Mouse (Mus musculus) thymus, postnatal 0 days (tissue): Measurements from ENCODE around the gene Hils1. TPM values are rescaled to one million over a fixed set of nuclear protein-coding genes. Genes with fewer than 3 reads are reported as not detected.

Experiments
- DNase-seq: peaks from one replicate; pipeline ENCODE4 v3.0.0-alpha.2; 2015; ENCODE audit warnings: low spot score
- polyA plus RNA-seq: library from polyadenylated mRNA; unstranded; fragments of >200 nt; fragmentation: Nextera tagmentation; extraction: Ambion mirVana; gene quantifications from 2 replicates; pipeline ENCODE4 v1.2.1, GENCODE M21; 2015

Gene Hils1
- polyA plus RNA-seq, 1 experiment from 2014 or later: not detected

GRCm38 (mm10) chr11:94988780-94989561 lies 21.6 kb downstream of the Hils1 start:
- DNase-seq: peak; percentile 2

- peak; percentile 87 for DNase-seq
Observed at GRCm38 (mm10) chr11:94989562-94990017, 22.2 kb downstream of the Hils1 start.

- no peak for DNase-seq
Observed at GRCm38 (mm10) chr11:94990102-94990748, 22.8 kb downstream of the Hils1 start.

- peak; percentile 88 for DNase-seq
Observed at GRCm38 (mm10) chr11:94990749-94991577, 23.6 kb downstream of the Hils1 start, which contains the start of gene Ppp1r9b. Gene Ppp1r9b, plus strand, starts transcription at chr11:94991035.

- peak; percentile 57 for DNase-seq
Observed at GRCm38 (mm10) chr11:94991641-94992479, 24.5 kb downstream of the Hils1 start.

GRCm38 (mm10) chr11:94992480-94992753 lies 25.0 kb downstream of the Hils1 start:
- DNase-seq: peak; percentile 18

GRCm38 (mm10) chr11:94992754-94993606 lies 25.6 kb downstream of the Hils1 start:
- DNase-seq: peak; percentile 39

- peak; percentile 2 for DNase-seq
Observed at GRCm38 (mm10) chr11:94994208-94994814, 26.9 kb downstream of the Hils1 start.

- DNase-seq: peak; percentile 7
Observed at GRCm38 (mm10) chr11:94994947-94995772, 27.8 kb downstream of the Hils1 start.

- DNase-seq: no peak
Observed at GRCm38 (mm10) chr11:94996101-94996500, 28.7 kb downstream of the Hils1 start.

GRCm38 (mm10) chr11:94996984-94997383 lies 29.6 kb downstream of the Hils1 start:
- DNase-seq: no peak

GRCm38 (mm10) chr11:94997596-94997995 lies 30.2 kb downstream of the Hils1 start:
- DNase-seq: no peak

- DNase-seq: peak; percentile 98
Observed at GRCm38 (mm10) chr11:94998041-94998531, 30.7 kb downstream of the Hils1 start.

GRCm38 (mm10) chr11:95000128-95000527 lies 32.7 kb downstream of the Hils1 start:
- peak; percentile 2 for DNase-seq

GRCm38 (mm10) chr11:95000548-95000947 lies 33.2 kb downstream of the Hils1 start:
- DNase-seq: peak; percentile 79

GRCm38 (mm10) chr11:95001058-95001457 lies 33.7 kb downstream of the Hils1 start:
- DNase-seq: peak; percentile 73

- no peak for DNase-seq
Observed at GRCm38 (mm10) chr11:95001584-95002347, 34.4 kb downstream of the Hils1 start.

GRCm38 (mm10) chr11:95002705-95003104 lies 35.3 kb downstream of the Hils1 start:
- DNase-seq: no peak
